Mouse (Mus musculus) G1E (cell line): ENCODE results near the gene Aarsd1. TPM values are rescaled to one million over a fixed set of nuclear protein-coding genes. Genes with fewer than 3 reads are reported as not detected.
A peak's percentile ranks its signal among the peaks of the same experiment; 100 is the strongest.

Experiments used
- ATAC-seq: 2 replicates; pipeline ENCODE4 v1.8.0; 2016; ENCODE audit warnings: mild to moderate bottlenecking; ENCODE audit not compliant: insufficient number of reproducible peaks, poor library complexity, low FRiP score, severe bottlenecking; ENCODE audit errors: extremely low read depth
- DNase-seq: peaks from one replicate; pipeline ENCODE4 v3.0.0; 2012; ENCODE audit warnings: low spot score
- H3K27me3 ChIP-seq: 2 replicates; pipeline ENCODE4 v1.6.1; 2012; ENCODE audit warnings: mild to moderate bottlenecking, low read length, inconsistent platforms; ENCODE audit not compliant: insufficient read depth
- H3K36me3 ChIP-seq: replicated peaks from 2 replicates; pipeline ENCODE3; 2012; ENCODE audit warnings: mild to moderate bottlenecking, inconsistent platforms
- H3K4me1 ChIP-seq: 2 replicates; pipeline ENCODE4 v1.6.1; 2012; ENCODE audit warnings: low read depth, low read length, inconsistent platforms, mixed read lengths; ENCODE audit not compliant: insufficient read depth
- H3K4me3 ChIP-seq: 2 replicates; pipeline ENCODE4 v1.5.1; 2012; ENCODE audit warnings: low read depth, mild to moderate bottlenecking, inconsistent platforms, low read length, moderate library complexity, mixed read lengths
- H3K9me3 ChIP-seq: replicated peaks from 2 replicates; pipeline ENCODE4 v1.6.1; 2012; ENCODE audit warnings: inconsistent platforms
- CTCF ChIP-seq: IDR thresholded peaks from 2 replicates; pipeline ENCODE4 v1.5.1; 2012; ENCODE audit warnings: low read depth, low read length, inconsistent platforms, mixed read lengths
- GATA1 ChIP-seq: IDR thresholded peaks from 2 replicates; pipeline ENCODE4 v1.6.1; 2012; ENCODE audit warnings: borderline replicate concordance, low read length, inconsistent platforms, mixed read lengths
- GATA2 ChIP-seq: IDR thresholded peaks from 2 replicates; pipeline ENCODE4 v1.6.1; 2012; ENCODE audit warnings: low read depth, low read length, inconsistent platforms, borderline replicate concordance
- POLR2AphosphoS5 ChIP-seq: IDR thresholded peaks from 2 replicates; pipeline ENCODE4 v1.6.1; 2012; ENCODE audit warnings: low read depth, low read length, inconsistent platforms; ENCODE audit not compliant: insufficient replicate concordance
- TAL1 ChIP-seq: conservative IDR thresholded peaks from 2 replicates; pipeline ENCODE4 v1.6.1; 2012; ENCODE audit warnings: low read depth, low read length, inconsistent platforms, mixed read lengths
- polyA plus RNA-seq: library from polyadenylated mRNA; stranded (reverse); fragments of >175 nt; gene quantifications from 2 replicates; pipeline ENCODE4 v1.2.3, GENCODE M21; 2012
- total RNA-seq, 2 experiments: library from RNA; stranded (forward) in 1 of 2; stranded (reverse) in 1 of 2; fragments of 200-1000 nt in 1 of 2; fragments of >200 nt in 1 of 2; fragmentation: Nextera tagmentation in 1 of 2; gene quantifications; 2 replicates each; pipeline ENCODE4 v1.2.3; 2014 to 2017

Aarsd1 gene
- total and polyA plus RNA-seq, 3 experiments = 47.0 to 67.7 (median 55.8) TPM

DNA sequence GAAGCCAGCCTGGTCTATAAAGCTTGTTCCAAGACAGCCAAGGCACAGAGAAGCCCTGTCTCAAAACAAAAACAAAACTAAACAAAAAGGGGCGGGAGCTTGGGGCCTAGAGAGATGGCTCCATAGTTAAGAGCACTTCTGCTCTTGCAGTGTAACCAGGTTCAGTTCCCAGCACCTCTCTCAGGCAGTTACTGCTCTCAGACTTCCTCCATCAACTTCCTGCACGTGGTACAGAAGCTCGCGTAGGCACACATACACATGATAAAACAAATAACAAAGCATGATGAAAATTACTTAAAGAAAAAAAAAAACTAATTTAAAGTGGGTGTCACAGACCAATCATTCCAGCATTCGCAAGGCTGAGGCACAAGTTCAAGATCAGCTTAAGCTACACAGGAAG lies 2.7 kb upstream of the Aarsd1 start:
- no peak for DNase-seq
- no peak for ATAC-seq
- Histone ChIP-seq H3K4me1 (peaks cover 50% of the 10 kb centered on the region), H3K36me3 (peaks cover 5% of the 10 kb centered on the region), H3K27me3 (no peaks in the 10 kb centered on the region), H3K9me3 (no peaks in the 10 kb centered on the region), H3K4me3 (no peak overlapping the region)
- no peak for TF ChIP-seq GATA2
- no peak for TF ChIP-seq POLR2AphosphoS5
- no peak for TF ChIP-seq TAL1
- no peak for TF ChIP-seq CTCF
- TF ChIP-seq GATA1 = no peak

DNA sequence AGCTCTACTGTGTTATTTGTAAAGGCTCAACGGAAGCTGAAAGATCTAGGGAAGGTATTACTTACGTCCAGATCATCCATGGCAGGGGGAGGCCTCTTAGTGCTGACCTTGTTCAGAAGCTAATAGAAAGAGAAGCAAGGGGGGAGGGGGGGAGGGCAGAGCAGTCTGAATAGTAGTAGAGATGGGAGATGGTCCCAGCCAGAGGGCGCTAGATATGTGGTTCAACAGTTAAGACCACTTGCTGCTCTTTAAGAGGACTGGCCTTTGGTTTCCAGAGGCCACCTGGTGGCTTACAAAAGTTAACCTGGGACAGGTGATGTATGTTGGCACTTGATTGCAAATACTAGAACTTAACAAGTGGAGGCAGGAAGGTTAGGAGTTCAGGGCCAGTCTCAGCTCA lies 2.2 kb upstream of the Aarsd1 start:
- DNase-seq (no peak), ATAC-seq (no peak)

DNA sequence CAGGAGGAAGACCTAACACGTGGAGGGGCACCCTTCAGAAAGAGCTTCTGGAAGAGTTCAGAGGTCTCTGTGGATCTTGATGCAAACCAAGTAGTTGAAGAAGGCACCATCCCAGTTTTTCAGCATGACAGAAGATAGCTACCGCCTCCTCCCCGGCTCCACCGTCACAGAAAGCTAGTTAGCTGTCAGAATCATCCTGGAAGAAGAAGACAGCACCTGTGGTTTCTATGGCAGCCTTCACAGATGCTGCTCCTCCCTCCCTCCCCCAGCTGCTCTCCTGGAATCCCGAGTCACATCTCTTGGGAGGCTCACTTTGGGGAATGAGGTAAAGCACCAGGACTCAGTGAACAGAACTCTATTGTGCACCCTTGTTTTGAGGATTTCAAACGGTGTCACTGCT lies 1.6 kb upstream of the Aarsd1 start:
- Histone ChIP-seq H3K9me3 (no peaks in the 10 kb centered on the region), H3K36me3 (peaks cover 14% of the 10 kb centered on the region), H3K4me1 (peaks cover 43% of the 10 kb centered on the region), H3K27me3 (no peaks in the 10 kb centered on the region), H3K4me3 (no peak overlapping the region)
- TF ChIP-seq GATA2 (no peak), TAL1 (no peak), GATA1 (no peak), POLR2AphosphoS5 (no peak), CTCF (no peak)
- ATAC-seq (no peak), DNase-seq (no peak)

More for the DNA sequence above, 2.2 kb upstream of the Aarsd1 start:
- Histone ChIP-seq H3K9me3 (no peaks in the 10 kb centered on the region), H3K27me3 (no peaks in the 10 kb centered on the region), H3K4me3 (no peak overlapping the region), H3K4me1 (peaks cover 49% of the 10 kb centered on the region), H3K36me3 (peaks cover 9% of the 10 kb centered on the region)
- no peak for TF ChIP-seq GATA2

DNA sequence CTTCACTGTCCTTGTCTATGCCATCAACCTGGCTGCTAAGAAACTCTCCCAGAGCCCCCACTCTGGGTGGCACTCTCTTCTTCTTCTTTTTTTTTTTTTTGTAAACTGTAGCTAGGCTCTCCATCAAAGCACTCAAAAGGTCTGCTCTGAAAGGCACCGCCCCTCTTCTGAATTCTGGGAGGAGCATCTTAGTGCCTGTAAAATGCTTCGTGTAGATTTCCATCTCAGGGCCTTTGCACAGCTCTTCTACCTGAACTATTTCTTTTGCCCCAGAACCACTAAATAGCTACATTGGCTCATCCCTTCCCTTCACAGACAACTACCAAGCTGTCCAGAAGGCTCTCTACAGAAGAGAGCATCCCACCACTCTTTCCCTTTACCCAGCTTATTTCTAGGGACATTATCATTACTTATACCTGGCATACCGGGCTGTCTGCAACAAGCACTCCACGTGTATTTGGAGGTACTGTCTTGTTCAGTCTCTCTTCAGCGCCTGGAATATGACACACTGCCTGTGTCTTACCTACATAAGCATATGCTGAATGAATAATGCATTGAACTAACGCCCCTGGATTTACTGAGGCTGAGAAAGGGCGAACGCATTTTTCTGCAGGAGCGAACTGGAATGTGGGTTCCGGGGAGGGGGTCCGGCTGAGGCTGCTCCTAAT lies 848 bp downstream of the Aarsd1 start:
- H3K4me1 ChIP-seq = peaks cover 38% of the 10 kb centered on the region
- peak; percentile 46 for DNase-seq
- no peaks in the 10 kb centered on the region for H3K9me3 ChIP-seq
- H3K4me3 ChIP-seq = peak overlapping the region; percentile 98
- H3K27me3 ChIP-seq = no peaks in the 10 kb centered on the region
- no peak for ATAC-seq
- H3K36me3 ChIP-seq = peaks cover 38% of the 10 kb centered on the region
- TF ChIP-seq GATA2 = no peak

DNA sequence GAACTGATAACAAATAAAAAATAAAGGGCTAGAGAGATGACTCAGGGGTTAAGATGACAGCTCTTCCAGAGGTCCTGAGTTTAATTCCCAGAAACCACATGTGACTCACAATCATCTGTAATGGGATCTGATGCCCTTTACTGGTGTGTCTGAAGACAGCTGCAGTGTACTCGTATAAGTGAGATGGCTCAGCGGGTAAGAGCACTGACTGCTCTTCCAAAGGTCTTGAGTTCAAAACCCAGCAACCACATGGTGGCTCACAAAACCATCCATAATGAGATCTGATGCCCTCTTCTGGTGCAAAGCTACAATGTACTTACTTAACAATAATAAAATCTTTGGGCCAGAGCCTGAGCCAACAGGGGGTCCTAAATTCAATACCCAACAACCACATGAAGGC lies 2.1 kb downstream of the Aarsd1 start:
- no peak overlapping the region for H3K4me3 ChIP-seq
- H3K36me3 ChIP-seq = peaks cover 50% of the 10 kb centered on the region
- H3K4me1 ChIP-seq = peaks cover 38% of the 10 kb centered on the region
- H3K9me3 ChIP-seq = no peaks in the 10 kb centered on the region
- no peaks in the 10 kb centered on the region for H3K27me3 ChIP-seq
- DNase-seq (no peak), ATAC-seq (no peak)
- no peak for TF ChIP-seq GATA1
- TF ChIP-seq GATA2 = no peak
- no peak for TF ChIP-seq POLR2AphosphoS5

DNA sequence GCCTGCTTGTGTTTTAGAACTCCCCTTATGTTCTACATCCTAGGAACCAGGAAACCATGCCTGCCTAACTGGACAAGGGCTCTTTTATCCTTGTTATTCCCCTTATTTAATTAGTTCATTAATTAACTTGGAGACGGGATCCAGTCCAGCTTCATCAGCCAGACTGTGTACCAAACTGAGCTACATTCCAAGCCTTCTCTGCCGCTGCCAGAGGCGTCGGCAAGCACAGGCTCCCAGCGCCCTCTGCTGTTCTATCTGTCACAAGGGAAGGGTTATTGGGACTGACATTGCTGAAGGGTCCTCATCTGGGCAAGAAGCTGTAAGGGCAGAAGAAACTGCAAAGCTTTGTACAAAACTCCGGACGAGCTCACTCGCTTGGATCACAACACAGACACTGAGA lies 22.3 kb downstream of the Aarsd1 start:
- TF ChIP-seq CTCF (0 out of 2 replicates have a peak, but pooled peaks have one; percentile 37), GATA2 (no peak)
- Histone ChIP-seq H3K27me3 (peaks cover 28% of the 10 kb centered on the region), H3K9me3 (0 out of 2 replicates have a peak, but pooled peaks cover 3% of the 10 kb centered on the region), H3K4me3 (no peak overlapping the region), H3K4me1 (peaks cover 3% of the 10 kb centered on the region; the same call in 1 of the 2 replicates), H3K36me3 (no peaks in the 10 kb centered on the region)
- peak; percentile 26 for DNase-seq
- ATAC-seq = no peak

DNA sequence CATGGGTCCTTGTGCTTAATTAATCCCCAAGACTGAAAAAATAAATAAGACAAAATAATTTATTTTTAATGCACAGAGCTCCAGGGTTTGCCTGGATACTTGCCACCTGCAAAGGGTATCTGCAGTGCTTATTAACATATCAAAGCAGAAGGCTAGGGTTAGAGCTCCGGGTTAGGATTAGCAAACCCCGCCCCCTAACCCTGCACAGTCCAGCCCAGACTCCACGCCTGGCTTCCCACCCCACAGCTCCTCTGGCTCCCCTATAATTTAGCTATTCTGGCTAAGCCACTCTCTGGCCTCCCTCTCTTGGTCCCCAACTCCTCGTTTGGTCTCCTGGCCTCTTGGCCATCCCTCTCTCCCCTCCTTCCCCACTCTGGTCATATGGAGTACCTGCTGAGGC lies 35.6 kb downstream of the Aarsd1 start:
- no peak for DNase-seq
- no peaks in the 10 kb centered on the region; the same call in none of the 2 replicates for H3K4me1 ChIP-seq
- no peaks in the 10 kb centered on the region for H3K9me3 ChIP-seq
- H3K36me3 ChIP-seq = no peaks in the 10 kb centered on the region
- H3K27me3 ChIP-seq = peaks cover 26% of the 10 kb centered on the region
- no peak overlapping the region for H3K4me3 ChIP-seq
- TF ChIP-seq GATA2 (no peak), CTCF (no peak), GATA1 (no peak), POLR2AphosphoS5 (no peak), TAL1 (no peak)
- no peak for ATAC-seq
